Mouse (Mus musculus): Measurements from ENCODE around the gene Ogg1. TPM values are rescaled to one million over a fixed set of nuclear protein-coding genes. Genes with fewer than 3 reads are reported as not detected.
"Not testable (repeated sequence)": the region's sequence is repeated elsewhere in the genome, so short reads cannot be mapped to it uniquely, and the experiment has no call there.

Gene Ogg1
- polyA plus RNA-seq, 1 experiment from 2014 or later: 13.1 TPM

DNA sequence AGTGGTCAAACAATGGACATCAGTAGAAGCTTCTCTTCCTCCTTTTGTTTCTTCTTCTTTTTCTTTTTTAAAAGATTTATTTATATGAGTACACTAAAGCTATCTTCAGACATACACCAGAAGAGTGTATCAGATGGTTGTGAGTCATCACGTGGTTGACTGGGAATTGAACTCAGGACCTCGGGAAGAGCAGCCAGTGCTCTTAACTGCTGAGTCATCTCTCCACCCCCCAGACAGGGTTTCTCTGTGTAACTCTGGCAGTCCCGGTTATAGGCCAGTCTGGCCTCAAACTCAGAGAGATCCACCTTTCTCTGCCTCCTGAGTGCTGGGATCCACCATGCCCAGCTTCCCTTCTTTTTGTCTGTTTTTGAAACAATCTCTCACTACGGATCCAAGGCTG, 30.1 kb upstream of the Ogg1 start:
- H3K27ac ChIP-seq: no peak overlapping the region

DNA sequence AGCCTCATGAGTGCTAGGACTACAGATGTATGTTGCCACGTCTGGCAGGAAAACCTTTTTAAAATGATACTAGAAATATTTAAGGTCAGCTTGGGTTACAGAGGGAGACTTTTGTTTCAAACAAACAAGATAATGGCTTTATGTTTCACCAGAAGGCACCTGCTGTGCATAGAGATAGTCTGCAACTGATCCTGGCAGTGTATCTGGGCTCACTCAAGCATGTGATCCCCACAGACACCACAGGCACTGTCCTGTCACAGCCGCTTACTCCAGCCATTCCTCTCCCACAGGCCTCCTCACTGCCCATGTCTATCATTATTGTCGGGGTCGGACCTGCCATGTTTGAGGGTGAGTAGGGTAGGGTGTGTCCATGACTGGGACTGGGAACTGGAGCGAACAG, 25.4 kb upstream of the Ogg1 start:
- Histone ChIP-seq H3K4me3 (replicated peaks) (no peak overlapping the region), H3K4me1 (peaks cover 5% of the 10 kb centered on the region), H3K4me2 (no peak overlapping the region), H3K9ac (no peak overlapping the region), H3K9me3 (no peaks in the 10 kb centered on the region), H3K27me3 (replicated peaks) (no peaks in the 10 kb centered on the region), H3K36me3 (no peaks in the 10 kb centered on the region), H3K27ac (no peak overlapping the region)
- ATAC-seq (ENCODE audit: insufficient read depth, low FRiP score, low read depth): no peak
- 76% methylated on average over 5 of the region's 5 CpGs for WGBS

More for the DNA sequence above, 30.1 kb upstream of the Ogg1 start:
- Histone ChIP-seq H3K9me3 (no peaks in the 10 kb centered on the region), H3K9ac (no peak overlapping the region), H3K4me3 (replicated peaks) (no peak overlapping the region), H3K36me3 (no peaks in the 10 kb centered on the region), H3K27me3 (replicated peaks) (no peaks in the 10 kb centered on the region), H3K4me1 (no peaks in the 10 kb centered on the region), H3K4me2 (no peak overlapping the region)
- WGBS: 61% methylated on average over 4 of the region's 4 CpGs
- no peak for ATAC-seq (ENCODE audit: insufficient read depth, low FRiP score, low read depth)

DNA sequence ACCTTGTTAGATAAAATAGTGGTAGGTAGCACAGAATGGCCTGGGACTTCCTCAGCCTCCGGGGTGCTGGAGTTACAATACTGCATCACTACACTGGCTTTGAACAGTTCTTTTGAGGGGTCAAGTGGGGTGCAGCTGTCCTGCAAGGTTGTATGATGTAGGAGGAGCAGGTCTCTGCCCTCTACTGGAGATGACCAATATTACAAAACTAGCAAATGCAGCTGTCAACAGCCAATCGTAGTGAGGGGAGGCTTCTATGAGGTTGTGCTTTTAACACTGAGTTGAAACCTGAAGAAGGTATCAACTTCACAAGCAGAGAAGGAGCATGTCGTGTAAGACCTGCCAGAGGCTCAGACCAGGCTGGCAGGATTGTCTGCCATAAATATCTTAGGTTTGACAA, 24.5 kb upstream of the Ogg1 start:
- Histone ChIP-seq H3K9ac (no peak overlapping the region), H3K4me3 (replicated peaks) (no peak overlapping the region), H3K4me2 (no peak overlapping the region), H3K36me3 (no peaks in the 10 kb centered on the region), H3K9me3 (no peaks in the 10 kb centered on the region), H3K4me1 (peaks cover 5% of the 10 kb centered on the region), H3K27me3 (replicated peaks) (no peaks in the 10 kb centered on the region), H3K27ac (no peak overlapping the region)
- ATAC-seq (ENCODE audit: insufficient read depth, low FRiP score, low read depth): no peak
- 22% methylated on average over 3 of the region's 3 CpGs for WGBS

DNA sequence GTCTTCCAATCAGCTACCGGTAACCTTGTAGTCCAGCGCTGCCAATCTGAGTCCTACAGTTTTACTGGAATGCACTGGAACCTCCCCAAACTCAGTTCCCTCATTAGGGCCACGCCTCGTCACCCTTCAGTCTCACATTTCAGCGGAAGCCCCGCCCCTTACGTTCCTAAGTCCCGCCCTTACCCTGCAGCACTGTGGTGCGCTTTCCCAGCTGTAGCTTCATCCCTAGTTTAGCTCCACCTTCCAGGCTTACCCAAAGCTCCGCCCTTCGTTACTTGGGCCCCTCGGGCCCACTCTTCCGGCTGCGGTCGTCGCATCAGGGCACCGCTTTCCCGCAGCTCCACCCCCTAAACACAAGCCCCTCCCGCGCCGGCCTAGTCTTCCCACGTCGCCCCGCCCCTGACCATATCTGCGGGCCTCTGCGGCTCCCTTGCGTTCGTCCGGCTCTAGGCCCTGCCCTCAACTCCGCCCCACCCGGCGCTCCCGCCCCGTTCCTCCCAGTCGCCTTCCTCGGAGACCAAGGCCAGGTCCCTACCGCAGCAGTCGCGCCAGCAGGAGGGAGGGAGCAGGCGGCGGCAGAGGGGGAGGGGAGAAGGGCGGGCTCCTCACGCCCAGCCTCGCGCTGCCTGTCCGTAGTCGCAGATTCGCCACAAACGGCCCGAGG, 20.3 kb upstream of the Ogg1 start:
- H3K27me3 ChIP-seq (replicated peaks): no peaks in the 10 kb centered on the region
- H3K36me3 ChIP-seq: peaks cover 4% of the 10 kb centered on the region; the same call in 1 of the 2 replicates
- H3K27ac ChIP-seq: peak overlapping the region; percentile 96
- peak; percentile 97 for ATAC-seq (ENCODE audit: insufficient read depth, low FRiP score, low read depth)
- H3K9me3 ChIP-seq: no peaks in the 10 kb centered on the region
- peak overlapping the region; percentile 97; the same call in 1 of the 2 replicates for H3K9ac ChIP-seq
- WGBS: under 1% methylated on average over 49 of the region's 50 CpGs
- H3K4me2 ChIP-seq: peak overlapping the region; percentile 94
- peaks cover 28% of the 10 kb centered on the region for H3K4me1 ChIP-seq
- peak overlapping the region; percentile 83 for H3K4me3 ChIP-seq (replicated peaks)

DNA sequence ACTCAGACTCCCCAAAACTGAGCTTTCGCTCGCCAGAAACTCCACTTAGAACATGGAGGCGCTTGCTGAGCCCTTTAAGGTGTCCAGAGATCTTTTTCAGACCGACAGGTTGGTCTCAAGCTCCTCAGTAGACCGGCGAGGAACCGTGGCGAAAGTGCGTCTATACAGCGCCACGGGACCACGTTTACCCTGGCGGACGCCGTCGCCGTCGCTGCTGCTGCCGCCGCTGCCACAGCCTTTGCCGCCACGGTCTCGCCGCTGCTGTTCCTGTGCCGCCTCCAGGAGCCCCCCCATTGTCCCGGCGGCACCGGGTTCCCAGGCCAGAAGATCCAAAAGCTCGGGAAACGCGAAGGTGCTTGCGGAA, 19.8 kb upstream of the Ogg1 start, which contains the start of gene Brpf1:
Gene Brpf1, plus strand, starts transcription at position 152 of the 364 bp plus-strand sequence.
- Histone ChIP-seq H3K27ac (peak within 1 kb of the TSS; percentile 96), H3K4me2 (peak within 1 kb of the TSS; percentile 94), H3K4me3 (replicated peaks) (peak within 1 kb of the TSS; percentile 83), H3K36me3 (peaks cover 4% of the 10 kb centered on the region; the same call in 1 of the 2 replicates), H3K9me3 (no peaks in the 10 kb centered on the region), H3K4me1 (peaks cover 28% of the 10 kb centered on the region), H3K9ac (peak within 1 kb of the TSS; percentile 97), H3K27me3 (replicated peaks) (no peaks in the 10 kb centered on the region)
- ATAC-seq (ENCODE audit: insufficient read depth, low FRiP score, low read depth): peak; percentile 30
- under 1% methylated on average over 32 of the region's 32 CpGs for WGBS

DNA sequence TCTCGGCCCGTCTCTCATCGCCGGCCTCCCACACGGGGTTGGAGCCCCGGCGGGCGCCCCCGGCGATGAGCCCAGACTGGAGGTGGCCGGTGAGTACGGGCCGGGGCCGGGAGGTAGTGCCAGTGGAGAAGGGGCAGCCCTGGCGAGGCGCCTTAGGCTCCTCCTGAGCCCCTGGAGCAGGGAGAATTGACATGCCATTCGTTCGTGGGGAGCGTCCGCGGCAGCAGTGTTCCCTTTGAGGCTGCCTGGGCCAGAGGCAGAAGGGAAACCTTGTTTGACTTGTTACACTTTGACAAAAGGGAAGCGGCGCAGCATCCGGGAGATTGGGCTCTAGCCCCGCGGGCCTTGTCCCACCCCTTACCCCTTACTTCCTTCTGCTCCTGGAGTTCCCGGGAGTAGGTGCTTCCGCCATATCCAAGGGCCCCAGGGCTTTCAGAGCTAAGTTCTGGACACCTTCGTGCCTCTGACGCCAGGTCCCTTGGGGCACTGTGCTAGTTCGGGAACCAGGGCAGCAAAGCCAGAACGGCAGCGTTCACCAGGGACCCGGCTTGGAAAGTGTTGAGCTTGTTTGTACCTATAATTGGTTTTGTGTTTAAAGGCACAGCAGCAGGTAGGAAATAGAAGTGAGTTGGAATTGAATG, 19.2 kb upstream of the Ogg1 start:
- no peak for ATAC-seq (ENCODE audit: insufficient read depth, low FRiP score, low read depth)
- H3K27me3 ChIP-seq (replicated peaks): no peaks in the 10 kb centered on the region
- peak overlapping the region; percentile 97 for H3K9ac ChIP-seq
- WGBS: under 1% methylated on average over 34 of the region's 34 CpGs
- peak overlapping the region; percentile 94 for H3K4me2 ChIP-seq
- H3K9me3 ChIP-seq: no peaks in the 10 kb centered on the region
- peaks cover 28% of the 10 kb centered on the region for H3K4me1 ChIP-seq
- H3K4me3 ChIP-seq (replicated peaks): peak overlapping the region; percentile 83
- H3K36me3 ChIP-seq: peaks cover 4% of the 10 kb centered on the region; the same call in 1 of the 2 replicates
- peak overlapping the region; percentile 96 for H3K27ac ChIP-seq

DNA sequence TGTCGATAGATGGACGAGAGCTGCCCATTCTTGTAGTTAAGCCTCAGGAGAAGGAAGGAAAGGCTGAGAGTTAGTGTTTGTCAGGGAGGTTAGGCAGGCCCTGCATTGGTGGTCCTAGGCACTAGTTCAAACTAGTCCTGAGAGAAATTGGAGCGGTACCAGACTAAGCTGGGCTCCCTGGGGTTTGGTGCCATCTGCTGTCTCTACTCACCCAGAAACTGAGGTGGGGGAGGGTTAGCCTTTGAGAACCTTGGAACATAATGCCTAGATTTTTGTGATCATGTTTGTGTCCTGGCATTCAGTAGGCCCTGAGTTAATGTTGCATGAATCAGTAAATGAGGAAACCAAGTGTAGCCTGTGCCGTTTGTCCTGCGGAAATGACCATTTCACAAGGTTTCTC, 18.6 kb upstream of the Ogg1 start:
- Histone ChIP-seq H3K9me3 (no peaks in the 10 kb centered on the region), H3K4me2 (peak overlapping the region; percentile 94), H3K27me3 (replicated peaks) (no peaks in the 10 kb centered on the region), H3K36me3 (peaks cover 5% of the 10 kb centered on the region; the same call in 1 of the 2 replicates), H3K9ac (peak overlapping the region; percentile 97), H3K27ac (peak overlapping the region; percentile 96), H3K4me1 (peaks cover 28% of the 10 kb centered on the region), H3K4me3 (replicated peaks) (peak overlapping the region; percentile 83)
- no peak for ATAC-seq (ENCODE audit: insufficient read depth, low FRiP score, low read depth)
- 27% methylated on average over 5 of the region's 5 CpGs for WGBS

DNA sequence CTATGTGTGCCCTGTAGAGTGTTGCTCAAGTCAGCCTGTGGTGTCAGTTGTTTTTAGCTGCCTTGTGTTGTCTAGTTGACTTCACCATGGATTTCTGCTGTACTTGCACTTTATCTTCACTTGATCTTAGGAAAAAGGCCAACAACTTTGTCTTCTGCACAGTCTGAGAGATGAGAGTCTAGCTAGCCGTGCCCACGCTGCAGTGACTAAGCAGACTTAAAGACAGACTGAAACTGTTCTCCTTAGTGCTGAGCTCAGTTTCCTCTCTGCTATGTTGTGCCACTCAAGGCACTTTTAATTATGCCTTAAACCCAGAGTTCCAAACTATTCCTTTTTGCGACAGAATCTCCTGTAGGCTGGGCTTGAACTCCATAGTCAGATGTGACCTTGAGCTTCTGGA, 10.8 kb upstream of the Ogg1 start:
- ATAC-seq (ENCODE audit: insufficient read depth, low FRiP score, low read depth): no peak
- 92% methylated on average over 3 of the region's 3 CpGs for WGBS
- H3K4me2 ChIP-seq: no peak overlapping the region
- H3K4me3 ChIP-seq (replicated peaks): no peak overlapping the region
- no peaks in the 10 kb centered on the region for H3K4me1 ChIP-seq
- H3K9me3 ChIP-seq: no peaks in the 10 kb centered on the region
- no peak overlapping the region for H3K9ac ChIP-seq
- H3K36me3 ChIP-seq: peaks cover 75% of the 10 kb centered on the region
- no peak overlapping the region for H3K27ac ChIP-seq
- no peaks in the 10 kb centered on the region for H3K27me3 ChIP-seq (replicated peaks)

DNA sequence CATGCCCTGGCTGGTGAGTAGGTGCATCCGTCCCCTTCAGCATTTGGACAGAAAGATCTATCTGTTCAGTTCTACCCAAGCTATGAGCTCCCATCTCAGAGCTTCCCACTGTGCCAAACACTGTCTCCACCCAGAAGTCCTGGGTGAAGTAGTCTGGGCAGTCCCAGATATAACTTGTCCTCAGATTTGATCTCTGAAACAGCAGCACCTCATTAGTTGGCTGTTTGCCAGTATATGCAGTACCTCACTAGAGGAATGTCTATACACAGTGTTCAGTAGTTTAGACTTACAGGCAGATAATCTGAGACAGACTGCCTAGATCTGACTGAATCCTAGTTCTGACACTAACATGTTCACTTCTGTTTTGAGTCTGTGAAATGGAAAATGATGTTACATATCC, 2.6 kb downstream of the Ogg1 start:
- WGBS: 81% methylated on average over 1 of the region's 1 CpGs
- Histone ChIP-seq H3K9me3 (no peaks in the 10 kb centered on the region), H3K27ac (no peak overlapping the region), H3K36me3 (peaks cover 16% of the 10 kb centered on the region), H3K9ac (no peak overlapping the region), H3K27me3 (replicated peaks) (no peaks in the 10 kb centered on the region), H3K4me3 (replicated peaks) (no peak overlapping the region), H3K4me1 (peaks cover 3% of the 10 kb centered on the region; the same call in 1 of the 2 replicates), H3K4me2 (no peak overlapping the region)
- no peak for ATAC-seq (ENCODE audit: insufficient read depth, low FRiP score, low read depth)

DNA sequence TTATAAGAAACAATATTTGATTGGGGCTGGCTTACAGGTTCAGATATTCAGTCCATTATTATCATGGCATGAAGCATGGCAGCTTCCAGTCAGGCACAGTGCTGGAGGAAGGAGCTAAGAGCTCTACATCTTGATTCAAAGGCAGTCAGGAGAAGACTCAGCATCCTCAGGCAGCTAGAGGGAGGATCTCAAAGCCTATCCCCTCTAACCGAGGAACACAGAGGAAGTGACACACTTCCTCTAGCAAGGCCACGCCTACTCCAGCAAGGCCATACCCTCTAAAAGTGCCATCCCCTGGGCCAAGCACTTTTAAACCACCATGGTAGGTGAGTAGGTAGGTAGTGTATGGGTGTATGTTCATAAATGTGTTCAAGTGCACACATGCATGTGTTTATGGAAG, 3.8 kb downstream of the Ogg1 start:
- no peak overlapping the region for H3K4me2 ChIP-seq
- 38% methylated on average over 2 of the region's 2 CpGs for WGBS
- no peaks in the 10 kb centered on the region for H3K27me3 ChIP-seq (replicated peaks)
- no peak overlapping the region; the same call in 1 of the 2 replicates for H3K27ac ChIP-seq
- H3K4me1 ChIP-seq: peaks cover 3% of the 10 kb centered on the region; the same call in 1 of the 2 replicates
- H3K9ac ChIP-seq: no peak overlapping the region
- no peak for ATAC-seq (ENCODE audit: insufficient read depth, low FRiP score, low read depth)
- H3K9me3 ChIP-seq: no peaks in the 10 kb centered on the region
- no peak overlapping the region for H3K4me3 ChIP-seq (replicated peaks)
- H3K36me3 ChIP-seq: peaks cover 26% of the 10 kb centered on the region

DNA sequence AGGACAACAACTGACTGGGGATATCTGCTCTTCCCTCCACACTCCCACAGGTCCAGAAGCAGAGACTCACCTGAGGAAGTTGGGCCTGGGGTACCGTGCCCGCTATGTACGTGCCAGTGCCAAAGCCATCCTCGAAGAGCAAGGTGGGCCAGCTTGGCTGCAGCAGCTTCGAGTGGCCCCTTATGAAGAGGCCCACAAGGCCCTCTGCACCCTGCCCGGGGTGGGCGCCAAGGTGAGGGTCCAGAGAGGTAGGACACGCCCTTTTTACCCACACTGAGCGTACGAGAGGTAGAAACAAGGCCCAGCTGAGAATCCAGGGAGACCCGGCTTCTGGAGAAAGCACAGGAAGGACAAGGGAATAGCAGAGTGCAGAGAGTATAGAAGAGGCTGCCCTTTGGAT, 4.9 kb downstream of the Ogg1 start:
- no peak overlapping the region for H3K27ac ChIP-seq
- no peak for ATAC-seq (ENCODE audit: insufficient read depth, low FRiP score, low read depth)

DNA sequence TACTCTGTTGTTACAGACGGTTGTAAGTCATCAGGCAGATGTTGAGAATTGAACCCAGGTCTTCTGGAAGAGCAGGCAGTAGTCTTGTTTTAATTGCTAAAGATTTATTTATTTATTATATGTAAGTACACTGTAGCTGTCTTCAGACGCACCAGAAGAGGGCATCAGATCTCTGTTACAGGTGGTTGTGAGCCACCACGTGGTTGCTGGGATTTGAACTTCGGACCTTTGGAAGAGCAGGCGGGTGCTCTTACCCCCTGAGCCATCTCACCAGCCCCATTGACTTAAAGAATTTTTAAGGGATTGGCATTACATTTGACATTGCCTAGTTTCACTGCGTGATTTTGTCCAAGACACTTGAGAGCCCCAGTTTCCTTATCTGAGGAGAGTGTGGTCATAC, 6.0 kb downstream of the Ogg1 start:
- H3K9me3 ChIP-seq; H3K9ac ChIP-seq; H3K27me3 ChIP-seq (replicated peaks); H3K4me1 ChIP-seq; H3K4me2 ChIP-seq; ATAC-seq (ENCODE audit: insufficient read depth, low FRiP score, low read depth); H3K4me3 ChIP-seq (replicated peaks): not testable (repeated sequence)
- H3K36me3 ChIP-seq: peaks cover 37% of the 10 kb centered on the region
- whole genome bisulfite sequencing: 72% methylated on average over 6 of the region's 6 CpGs
- peak overlapping the region; percentile 67; the same call in 1 of the 2 replicates for H3K27ac ChIP-seq

More for the DNA sequence above, 4.9 kb downstream of the Ogg1 start:
- 91% methylated on average over 11 of the region's 11 CpGs for WGBS
- H3K9me3 ChIP-seq: no peaks in the 10 kb centered on the region
- H3K4me1 ChIP-seq: peaks cover 3% of the 10 kb centered on the region; the same call in 1 of the 2 replicates
- no peaks in the 10 kb centered on the region for H3K27me3 ChIP-seq (replicated peaks)
- H3K4me2 ChIP-seq: no peak overlapping the region
- H3K9ac ChIP-seq: no peak overlapping the region
- no peak overlapping the region for H3K4me3 ChIP-seq (replicated peaks)
- peaks cover 35% of the 10 kb centered on the region for H3K36me3 ChIP-seq

Measured in stomach, embryonic 15.5 days (tissue).